Mouse (Mus musculus): ENCODE measurements around the gene Btbd3.

- TF ChIP-seq CTCF (IDR thresholded peaks at IDR 0.05; ENCODE audit: borderline replicate concordance, control insufficient read depth, extremely low read depth, insufficient read depth, low read length, poor library complexity) = no peak
- TF ChIP-seq POLR2A (IDR thresholded peaks at IDR 0.05; ENCODE audit: control insufficient read depth, extremely low read depth, insufficient read depth, low read length, poor library complexity) = no peak
These were observed 596 bp downstream of the Btbd3 start for GRCm38 (mm10) chr2:138256851-138257471.
